In the genomic region with DNA sequence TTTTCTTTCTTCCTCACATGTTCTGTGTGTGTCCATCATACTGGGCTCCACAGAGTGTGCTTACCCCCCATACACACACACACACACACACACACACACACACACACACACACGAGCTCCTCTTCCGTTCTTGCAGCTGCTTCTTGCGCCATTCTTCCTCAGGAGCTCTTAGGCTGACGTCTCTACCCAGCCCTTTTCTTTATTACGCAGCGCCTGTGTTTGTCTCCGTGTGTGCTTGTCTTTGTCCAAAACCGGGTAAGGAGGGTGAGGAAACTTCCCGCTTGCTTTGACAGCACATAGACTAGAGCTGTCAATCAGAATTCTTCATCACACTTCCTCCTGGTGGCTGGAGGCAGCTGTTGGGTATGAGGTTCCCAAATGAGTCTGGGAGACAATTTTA, we compare ENCODE assay signal across 11 mouse cellular contexts. TPM values are rescaled to one million over a fixed set of nuclear protein-coding genes. Genes with fewer than 3 reads are reported as not detected.
A peak's percentile ranks its signal among the peaks of the same experiment; 100 is the strongest.
DNase-seq lines count a peak whose midpoint lies in the region; ATAC-seq and TF ChIP-seq lines count a peak whose summit lies in the region.
"Had no signal": no experiment of that assay in that cellular context is flagged by ENCODE, and none has a peak within 500 bp of the region (broad histone marks: within the 10 kb centered on the region; RNA-seq: fewer than 3 reads in every experiment).

No protein-coding gene starts in this region.

- no peaks in the 10 kb centered on the region for H3K9me3 ChIP-seq in liver, embryonic 15.5 days (replicated peaks)
- H3K9me3 ChIP-seq in liver, embryonic 12.5 days (replicated peaks): no peaks in the 10 kb centered on the region
- no peaks in the 10 kb centered on the region for H3K9me3 ChIP-seq in embryonic facial prominence, embryonic 12.5 days
- H3K9me3 ChIP-seq in heart, postnatal 0 days (replicated peaks; ENCODE audit: control insufficient read depth, low read length): no peaks in the 10 kb centered on the region
- no peaks in the 10 kb centered on the region for H3K9me3 ChIP-seq in midbrain, embryonic 14.5 days (ENCODE audit: control insufficient read depth, low read length)
- H3K9me3 ChIP-seq: hindbrain, embryonic 15.5 days had no signal

- no peak for TF ChIP-seq CTCF in heart, postnatal 0 days (IDR thresholded peaks at IDR 0.05; ENCODE audit: low read depth)

- no peaks in the 10 kb centered on the region for H3K27me3 ChIP-seq in liver, embryonic 15.5 days
- no peaks in the 10 kb centered on the region for H3K27me3 ChIP-seq in liver, embryonic 12.5 days (replicated peaks)
- no peaks in the 10 kb centered on the region for H3K27me3 ChIP-seq in embryonic facial prominence, embryonic 12.5 days
- no peaks in the 10 kb centered on the region for H3K27me3 ChIP-seq in heart, postnatal 0 days (ENCODE audit: control insufficient read depth, insufficient read depth, low read length)
- H3K27me3 ChIP-seq in midbrain, embryonic 14.5 days (ENCODE audit: control insufficient read depth, insufficient read depth, low read length): no peaks in the 10 kb centered on the region
- H3K27me3 ChIP-seq: hindbrain, embryonic 15.5 days; Patski had no signal

- peaks cover 63% of the 10 kb centered on the region for H3K4me1 ChIP-seq in liver, embryonic 15.5 days (replicated peaks)
- peaks cover 81% of the 10 kb centered on the region for H3K4me1 ChIP-seq in liver, embryonic 12.5 days
- H3K4me1 ChIP-seq in embryonic facial prominence, embryonic 12.5 days: peaks cover 59% of the 10 kb centered on the region
- H3K4me1 ChIP-seq in heart, postnatal 0 days (ENCODE audit: control insufficient read depth, insufficient read depth): peaks cover 68% of the 10 kb centered on the region
- H3K4me1 ChIP-seq in midbrain, embryonic 14.5 days (ENCODE audit: control insufficient read depth, insufficient read depth, low read length): peaks cover 36% of the 10 kb centered on the region

- no peak for TF ChIP-seq EP300 in heart, postnatal 0 days (IDR thresholded peaks at IDR 0.05; ENCODE audit: low read depth)

- no peak overlapping the region for H3K4me2 ChIP-seq in liver, embryonic 15.5 days
- no peak overlapping the region for H3K4me2 ChIP-seq in liver, embryonic 12.5 days
- no peak overlapping the region for H3K4me2 ChIP-seq in embryonic facial prominence, embryonic 12.5 days (replicated peaks)
- 0 out of 2 replicates have a peak overlapping the region, but pooled peaks have one; percentile 16 for H3K4me2 ChIP-seq in heart, postnatal 0 days (ENCODE audit: low read depth, low read length)
- H3K4me2 ChIP-seq in midbrain, embryonic 14.5 days (ENCODE audit: low read length): no peak overlapping the region
- H3K4me2 ChIP-seq: hindbrain, embryonic 15.5 days had no signal

- no peak overlapping the region for H3K27ac ChIP-seq in liver, embryonic 15.5 days (replicated peaks)
- no peak overlapping the region for H3K27ac ChIP-seq in liver, embryonic 12.5 days
- peak overlapping the region; percentile 36; the same call in 1 of the 2 replicates for H3K27ac ChIP-seq in embryonic facial prominence, embryonic 12.5 days
- 0 out of 2 replicates have a peak overlapping the region, but pooled peaks have one; percentile 74 for H3K27ac ChIP-seq in heart, postnatal 0 days (ENCODE audit: low read depth)
- peak overlapping the region; percentile 20; the same call in 1 of the 2 replicates for H3K27ac ChIP-seq in midbrain, embryonic 14.5 days (replicated peaks; ENCODE audit: low read depth, low read length)
- H3K27ac ChIP-seq: hindbrain, embryonic 15.5 days had no signal

- ATAC-seq in liver, embryonic 15.5 days (ENCODE audit: insufficient read depth): 0 out of 2 replicates have a peak, but pooled peaks have one; percentile 11
- ATAC-seq in liver, embryonic 12.5 days: no peak
- ATAC-seq in embryonic facial prominence, embryonic 12.5 days (ENCODE audit: insufficient number of reproducible peaks, insufficient read depth, low FRiP score, low TSS enrichment): no peak
- no peak for ATAC-seq in heart, postnatal 0 days (ENCODE audit: insufficient read depth, low read depth)
- ATAC-seq in midbrain, embryonic 14.5 days (ENCODE audit: low FRiP score, low TSS enrichment): no peak
- ATAC-seq: Patski had no signal

- H3K9ac ChIP-seq in liver, embryonic 15.5 days: no peak overlapping the region
- no peak overlapping the region for H3K9ac ChIP-seq in liver, embryonic 12.5 days
- H3K9ac ChIP-seq in embryonic facial prominence, embryonic 12.5 days: no peak overlapping the region
- no peak overlapping the region for H3K9ac ChIP-seq in heart, postnatal 0 days (replicated peaks; ENCODE audit: low read depth, low read length)
- H3K9ac ChIP-seq in midbrain, embryonic 14.5 days (replicated peaks; ENCODE audit: low read length): no peak overlapping the region
- H3K9ac ChIP-seq: hindbrain, embryonic 15.5 days had no signal

- 44% methylated on average over 9 of the region's 9 CpGs for WGBS in liver, embryonic 15.5 days (ENCODE audit: insufficient replicate concordance)
- WGBS in liver, embryonic 12.5 days (ENCODE audit: insufficient replicate concordance): 51% methylated on average over 9 of the region's 9 CpGs
- WGBS in embryonic facial prominence, embryonic 12.5 days: 76% methylated on average over 9 of the region's 9 CpGs
- WGBS in heart, postnatal 0 days: 67% methylated on average over 9 of the region's 9 CpGs
- 45% methylated on average over 9 of the region's 9 CpGs for WGBS in midbrain, embryonic 14.5 days

- peaks cover 18% of the 10 kb centered on the region for H3K36me3 ChIP-seq in liver, embryonic 15.5 days (replicated peaks)
- peaks cover 28% of the 10 kb centered on the region for H3K36me3 ChIP-seq in liver, embryonic 12.5 days
- H3K36me3 ChIP-seq in embryonic facial prominence, embryonic 12.5 days: peaks cover 17% of the 10 kb centered on the region; the same call in 1 of the 2 replicates
- peaks cover 4% of the 10 kb centered on the region; the same call in 1 of the 2 replicates for H3K36me3 ChIP-seq in heart, postnatal 0 days (replicated peaks; ENCODE audit: control insufficient read depth, insufficient read depth, low read length)
- peaks cover 11% of the 10 kb centered on the region for H3K36me3 ChIP-seq in midbrain, embryonic 14.5 days (ENCODE audit: control insufficient read depth, insufficient read depth, low read length)
- H3K36me3 ChIP-seq: hindbrain, embryonic 15.5 days had no signal

- DNase-seq in heart, postnatal 0 days (ENCODE audit: low spot score): no peak
- DNase-seq in midbrain, embryonic 14.5 days: no peak
- DNase-seq in cerebellum, adult 8-10 months: no peak
- no peak for DNase-seq in layer of hippocampus, postnatal 10 days (ENCODE audit: low spot score in 2 of 2)

- no peak overlapping the region for H3K4me3 ChIP-seq in liver, embryonic 15.5 days (replicated peaks)
- H3K4me3 ChIP-seq in liver, embryonic 12.5 days: no peak overlapping the region
- no peak overlapping the region for H3K4me3 ChIP-seq in embryonic facial prominence, embryonic 12.5 days
- H3K4me3 ChIP-seq in heart, postnatal 0 days (ENCODE audit: low read depth, low read length): no peak overlapping the region
- H3K4me3 ChIP-seq in midbrain, embryonic 14.5 days (replicated peaks; ENCODE audit: low read depth, low read length): no peak overlapping the region
- H3K4me3 ChIP-seq: hindbrain, embryonic 15.5 days had no signal

RNA-seq across cellular contexts. Expression of gene Wbp1l, which starts 19.4 kb away (rescaled TPM):
- polyA plus RNA-seq in liver, embryonic 15.5 days (2015; fragmentation: Nextera tagmentation; extraction: Ambion mirVana): 21.3 and 29.4 TPM in 2 replicates
- polyA plus RNA-seq in liver, embryonic 12.5 days (2016; fragmentation: Nextera tagmentation; extraction: Ambion mirVana): 24.4 and 24.9 TPM in 2 replicates
- polyA plus RNA-seq in embryonic facial prominence, embryonic 12.5 days (2016; fragmentation: Nextera tagmentation; extraction: Ambion mirVana): 52.5 and 54.1 TPM in 2 replicates
- total RNA-seq in heart, postnatal 0 days (2014; rRNA removed; ENCODE audit: low replicate concordance): 72.8 and 89.7 TPM in 2 replicates
- 34.4 and 36.4 TPM in 2 replicates for polyA plus RNA-seq in heart, postnatal 0 days (2015; fragmentation: Nextera tagmentation; extraction: Ambion mirVana)
- polyA plus RNA-seq in midbrain, embryonic 14.5 days (2014; fragmentation: Nextera tagmentation; extraction: Ambion mirVana): 27.5 and 33.8 TPM in 2 replicates
- total RNA-seq in layer of hippocampus, postnatal 10 days (2021): 10 to 100 TPM; 32.5 to 39.0 TPM

RNA-seq across cellular contexts. Expression of gene Sfxn2, which starts 45.2 kb away (rescaled TPM):
- polyA plus RNA-seq in liver, embryonic 15.5 days (2015; fragmentation: Nextera tagmentation; extraction: Ambion mirVana): 28.6 and 33.4 TPM in 2 replicates
- 18.5 and 18.9 TPM in 2 replicates for polyA plus RNA-seq in liver, embryonic 12.5 days (2016; fragmentation: Nextera tagmentation; extraction: Ambion mirVana)
- 23.4 and 23.6 TPM in 2 replicates for polyA plus RNA-seq in embryonic facial prominence, embryonic 12.5 days (2016; fragmentation: Nextera tagmentation; extraction: Ambion mirVana)
- total RNA-seq in heart, postnatal 0 days (2014; rRNA removed; ENCODE audit: low replicate concordance): 4.2 and 5.9 TPM in 2 replicates
- polyA plus RNA-seq in heart, postnatal 0 days (2015; fragmentation: Nextera tagmentation; extraction: Ambion mirVana): 4.6 and 5.1 TPM in 2 replicates
- polyA plus RNA-seq in midbrain, embryonic 14.5 days (2014; fragmentation: Nextera tagmentation; extraction: Ambion mirVana): 7.3 and 10.2 TPM in 2 replicates
- total RNA-seq in layer of hippocampus, postnatal 10 days (2021): 1 to 10 TPM; 8.5 to 9.9 TPM

RNA-seq across cellular contexts. Expression of gene Arl3, which starts 45.3 kb away (rescaled TPM):
- 22.9 and 25.4 TPM in 2 replicates for polyA plus RNA-seq in liver, embryonic 15.5 days (2015; fragmentation: Nextera tagmentation; extraction: Ambion mirVana)
- polyA plus RNA-seq in liver, embryonic 12.5 days (2016; fragmentation: Nextera tagmentation; extraction: Ambion mirVana): 37.2 and 38.4 TPM in 2 replicates
- polyA plus RNA-seq in embryonic facial prominence, embryonic 12.5 days (2016; fragmentation: Nextera tagmentation; extraction: Ambion mirVana): 191 TPM in 2 replicates
- 37.2 and 38.2 TPM in 2 replicates for total RNA-seq in heart, postnatal 0 days (2014; rRNA removed; ENCODE audit: low replicate concordance)
- polyA plus RNA-seq in heart, postnatal 0 days (2015; fragmentation: Nextera tagmentation; extraction: Ambion mirVana): 79.5 and 80.6 TPM in 2 replicates
- polyA plus RNA-seq in midbrain, embryonic 14.5 days (2014; fragmentation: Nextera tagmentation; extraction: Ambion mirVana): 134 and 200 TPM in 2 replicates
- total RNA-seq in layer of hippocampus, postnatal 10 days (2021): 100 to 1,000 TPM; 133 to 138 TPM

RNA-seq across cellular contexts. Expression of gene Cyp17a1, which starts 54.6 kb away (rescaled TPM):
- 1.8 TPM in 2 replicates for polyA plus RNA-seq in liver, embryonic 15.5 days (2015; fragmentation: Nextera tagmentation; extraction: Ambion mirVana)
- 0.06 TPM in 1 of 2 replicates, not detected in the other for polyA plus RNA-seq in liver, embryonic 12.5 days (2016; fragmentation: Nextera tagmentation; extraction: Ambion mirVana)
- polyA plus RNA-seq in embryonic facial prominence, embryonic 12.5 days (2016; fragmentation: Nextera tagmentation; extraction: Ambion mirVana): 0.26 TPM in 1 of 2 replicates, not detected in the other
- total RNA-seq in heart, postnatal 0 days (2014; rRNA removed; ENCODE audit: low replicate concordance): 0.08 and 3.9 TPM in 2 replicates
- polyA plus RNA-seq in heart, postnatal 0 days (2015; fragmentation: Nextera tagmentation; extraction: Ambion mirVana): 0.68 and 0.88 TPM in 2 replicates
- polyA plus RNA-seq in midbrain, embryonic 14.5 days (2014; fragmentation: Nextera tagmentation; extraction: Ambion mirVana): not detected in 2 replicates
- not detected for total RNA-seq in layer of hippocampus, postnatal 10 days (2021)
- total RNA-seq: layer of hippocampus, postnatal 14 days; megakaryocyte-erythroid progenitor cell, adult 5-6 weeks had no signal
- polyA plus RNA-seq: hindbrain, embryonic 15.5 days; Patski had no signal

Comparison
In these comparisons a context has a peak if more than half of its experiments do, and no peak if none do; other contexts are left out.
1. H3K27ac ChIP-seq: peak in embryonic facial prominence, embryonic 12.5 days (single experiment), heart, postnatal 0 days (single experiment) and midbrain, embryonic 14.5 days (single experiment); none in liver, embryonic 15.5 days (single experiment) and liver, embryonic 12.5 days (single experiment).